Mouse (Mus musculus): ENCODE results near the gene Trpv1. TPM values are rescaled to one million over a fixed set of nuclear protein-coding genes. Genes with fewer than 3 reads are reported as not detected.

Gene Trpv1
- polyA plus RNA-seq, 1 experiment from 2014 or later: 0.14 TPM

- WGBS: 90% methylated on average over 1 of the region's 1 CpGs
- no peaks in the 10 kb centered on the region for H3K4me1 ChIP-seq
- no peak overlapping the region for H3K4me3 ChIP-seq
- H3K36me3 ChIP-seq: no peaks in the 10 kb centered on the region
- no peaks in the 10 kb centered on the region for H3K27me3 ChIP-seq
- no peak overlapping the region for H3K27ac ChIP-seq (replicated peaks)
- no peaks in the 10 kb centered on the region for H3K9me3 ChIP-seq
- ATAC-seq (replicated peaks): no peak
- no peak overlapping the region for H3K9ac ChIP-seq (replicated peaks)
- no peak overlapping the region for H3K4me2 ChIP-seq (replicated peaks)
Observed at GRCm38 (mm10) chr11:73289621-73290020, 55.5 kb downstream of the Trpv1 start.

- ATAC-seq (replicated peaks): no peak
Observed at GRCm38 (mm10) chr11:73303123-73303522, 69.0 kb downstream of the Trpv1 start.

More at GRCm38 (mm10) chr11:73303123-73303522, 69.0 kb downstream of the Trpv1 start:
- Histone ChIP-seq H3K27ac (replicated peaks) (no peak overlapping the region), H3K27me3 (no peaks in the 10 kb centered on the region), H3K9me3 (no peaks in the 10 kb centered on the region), H3K4me2 (replicated peaks) (no peak overlapping the region), H3K36me3 (no peaks in the 10 kb centered on the region), H3K4me1 (no peaks in the 10 kb centered on the region), H3K4me3 (no peak overlapping the region), H3K9ac (replicated peaks) (no peak overlapping the region)
- 12% methylated on average over 2 of the region's 2 CpGs for WGBS

Other genes starting within 250 kb of the Trpv1 start
- 0.40 and 0.56 TPM in 2 replicates for gene P2rx1, start 235.2 kb upstream of the Trpv1 start, polyA plus RNA-seq (2015; fragmentation: Nextera tagmentation; extraction: Ambion mirVana)
- gene Camkk1, start 215.3 kb upstream of the Trpv1 start, polyA plus RNA-seq (2015; fragmentation: Nextera tagmentation; extraction: Ambion mirVana): 19.6 TPM in 2 replicates
- gene Ncbp3, start 186.5 kb upstream of the Trpv1 start, polyA plus RNA-seq (2015; fragmentation: Nextera tagmentation; extraction: Ambion mirVana): 10.7 and 11.1 TPM in 2 replicates
- 0.18 and 0.34 TPM in 2 replicates for gene Itgae, start 143.7 kb upstream of the Trpv1 start, polyA plus RNA-seq (2015; fragmentation: Nextera tagmentation; extraction: Ambion mirVana)
- 7.6 and 7.7 TPM in 2 replicates for gene Haspin, start 96.0 kb upstream of the Trpv1 start, polyA plus RNA-seq (2015; fragmentation: Nextera tagmentation; extraction: Ambion mirVana)
- 1.0 and 1.3 TPM in 2 replicates for gene P2rx5, start 73.9 kb upstream of the Trpv1 start, polyA plus RNA-seq (2015; fragmentation: Nextera tagmentation; extraction: Ambion mirVana)
- gene Emc6, start 57.3 kb upstream of the Trpv1 start, polyA plus RNA-seq (2015; fragmentation: Nextera tagmentation; extraction: Ambion mirVana): 131 and 132 TPM in 2 replicates
- gene Tax1bp3, start 57.2 kb upstream of the Trpv1 start, polyA plus RNA-seq (2015; fragmentation: Nextera tagmentation; extraction: Ambion mirVana): 172 and 173 TPM in 2 replicates
- gene Ctns, start 35.2 kb upstream of the Trpv1 start, polyA plus RNA-seq (2015; fragmentation: Nextera tagmentation; extraction: Ambion mirVana): 17.4 and 21.5 TPM in 2 replicates
- gene Shpk, start 34.8 kb upstream of the Trpv1 start, polyA plus RNA-seq (2015; fragmentation: Nextera tagmentation; extraction: Ambion mirVana): 1.2 and 1.6 TPM in 2 replicates
- 0.06 and 0.09 TPM in 2 replicates for gene Trpv3, start 33.1 kb downstream of the Trpv1 start, polyA plus RNA-seq (2015; fragmentation: Nextera tagmentation; extraction: Ambion mirVana)
- gene Aspa, start 95.3 kb downstream of the Trpv1 start, polyA plus RNA-seq (2015; fragmentation: Nextera tagmentation; extraction: Ambion mirVana): 0.54 and 0.57 TPM in 2 replicates
- not detected in 2 replicates for gene Gm49340, start 95.4 kb downstream of the Trpv1 start, polyA plus RNA-seq (2015; fragmentation: Nextera tagmentation; extraction: Ambion mirVana)
- not detected in 2 replicates for gene Spata22, start 95.4 kb downstream of the Trpv1 start, polyA plus RNA-seq (2015; fragmentation: Nextera tagmentation; extraction: Ambion mirVana)
- gene Olfr20, start 116.5 kb downstream of the Trpv1 start, polyA plus RNA-seq (2015; fragmentation: Nextera tagmentation; extraction: Ambion mirVana): not detected in 2 replicates
- gene Olfr376, start 137.0 kb downstream of the Trpv1 start, polyA plus RNA-seq (2015; fragmentation: Nextera tagmentation; extraction: Ambion mirVana): not detected in 2 replicates
- gene Olfr1, start 165.3 kb downstream of the Trpv1 start, polyA plus RNA-seq (2015; fragmentation: Nextera tagmentation; extraction: Ambion mirVana): not detected in 2 replicates
- gene Olfr378, start 194.2 kb downstream of the Trpv1 start, polyA plus RNA-seq (2015; fragmentation: Nextera tagmentation; extraction: Ambion mirVana): not detected in 2 replicates
- not detected in 2 replicates for gene Olfr380, start 223.2 kb downstream of the Trpv1 start, polyA plus RNA-seq (2015; fragmentation: Nextera tagmentation; extraction: Ambion mirVana)